Mouse (Mus musculus): Measurements from ENCODE around the gene Exoc8. TPM values are rescaled to one million over a fixed set of nuclear protein-coding genes. Genes with fewer than 3 reads are reported as not detected.

Gene Exoc8
- total and polyA plus RNA-seq, 3 experiments = 9.1 to 24.2 (median 19.9) TPM

DNA sequence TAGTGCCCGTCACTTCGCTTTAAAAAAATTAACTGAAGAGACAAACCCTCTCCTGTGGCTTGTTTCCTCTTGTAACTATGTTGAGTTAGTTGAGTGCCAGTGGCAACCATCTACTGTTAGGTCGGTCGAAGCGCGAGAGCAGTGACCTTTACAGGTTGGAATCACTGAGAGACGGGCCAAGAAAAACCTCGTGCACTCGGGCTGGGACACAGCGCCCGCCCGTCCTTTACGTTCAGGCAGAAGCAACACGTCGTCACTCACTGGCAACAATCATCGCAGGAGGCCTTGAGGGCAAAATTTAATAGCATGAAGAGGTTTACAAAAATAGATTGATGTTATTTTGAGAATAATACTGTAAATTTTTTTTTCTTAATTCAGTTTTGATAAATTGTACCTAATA, 12.4 kb upstream of the Exoc8 start:
- DNase-seq = peak; percentile 51

DNA sequence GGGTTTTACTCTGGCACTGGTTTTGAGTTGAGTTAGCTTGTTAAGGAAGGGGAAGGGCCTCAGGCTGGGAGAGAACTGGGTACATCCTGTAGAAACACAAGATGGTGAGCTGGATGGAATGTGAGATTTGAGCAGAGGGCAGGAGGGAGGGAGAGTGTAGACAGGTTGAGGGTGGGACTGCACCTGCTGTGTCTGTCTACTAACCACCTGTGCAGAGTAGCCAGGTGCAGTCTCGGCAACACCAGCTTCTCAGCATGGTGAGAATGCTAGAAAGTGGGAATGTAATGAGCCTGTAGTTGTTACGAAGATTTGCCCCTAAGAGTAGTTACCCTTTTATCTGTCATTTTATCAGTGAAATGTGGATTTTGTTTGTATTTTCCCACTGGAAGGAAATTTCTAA, 8.0 kb upstream of the Exoc8 start:
- DNase-seq = no peak

- no peak for DNase-seq
Measured at GRCm38 (mm10) chr8:124903198-124903597, 5.7 kb upstream of the Exoc8 start.

GRCm38 (mm10) chr8:124898251-124898905, 873 bp upstream of the Exoc8 start:
- no peak for DNase-seq

DNA sequence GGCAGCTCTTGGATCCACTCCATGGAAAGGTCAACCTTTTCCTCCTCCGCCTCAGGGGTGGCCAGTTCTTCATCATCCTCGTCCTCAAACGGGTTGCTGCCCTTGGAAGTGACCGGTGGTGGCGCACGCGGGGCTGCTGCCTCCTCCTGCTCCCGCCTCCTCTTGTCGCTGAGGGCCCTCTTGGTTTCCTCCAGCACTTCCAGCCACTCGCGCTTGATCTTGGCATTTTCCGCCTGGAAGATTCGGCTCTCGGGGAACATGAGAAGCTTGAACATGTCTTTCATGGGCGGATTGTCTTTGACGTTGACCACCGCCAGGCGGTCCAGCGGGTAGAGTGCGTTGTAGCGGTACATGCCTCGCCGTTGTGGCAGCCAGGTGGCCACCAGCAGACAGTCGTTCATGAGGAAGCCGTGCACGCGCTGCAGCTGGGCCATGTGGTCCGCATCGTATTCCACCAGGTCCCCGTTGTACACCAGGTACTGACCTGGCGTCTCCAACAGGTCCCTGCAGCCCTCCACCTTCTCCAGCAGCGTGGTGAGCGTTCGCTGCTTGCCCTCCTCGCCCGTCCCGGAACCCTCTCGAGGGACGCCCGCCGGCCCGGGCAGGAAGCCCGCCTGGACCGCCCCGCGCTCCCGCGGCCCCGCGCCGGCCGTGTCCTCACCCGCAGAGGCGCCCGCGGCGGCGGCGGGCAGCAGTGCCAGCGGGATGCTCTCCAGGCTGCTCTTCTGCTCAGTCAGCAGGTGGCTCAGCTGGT, 696 bp downstream of the Exoc8 start:
- peak; percentile 88 for DNase-seq

GRCm38 (mm10) chr8:124896010-124896631, 1.4 kb downstream of the Exoc8 start:
- no peak for DNase-seq

DNA sequence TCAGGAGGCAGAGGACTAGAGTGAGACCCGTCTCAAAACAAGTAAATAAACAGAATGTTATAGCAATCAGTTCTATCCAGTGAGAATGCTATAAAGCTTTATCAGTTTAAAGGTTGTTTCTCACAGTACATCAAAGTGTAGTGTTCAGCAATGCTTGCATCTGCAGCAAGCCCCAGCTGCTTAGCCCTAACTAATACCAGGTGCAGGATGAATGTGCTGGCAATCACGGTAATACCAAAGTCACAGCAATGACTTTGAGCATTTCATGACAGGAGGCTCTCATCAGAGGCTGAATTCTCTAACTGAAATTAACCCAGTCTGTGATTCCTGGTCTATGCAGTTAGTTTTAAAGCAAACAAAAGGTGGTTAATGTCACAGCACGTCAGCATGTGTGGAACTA, 4.9 kb downstream of the Exoc8 start:
- no peak for DNase-seq

DNA sequence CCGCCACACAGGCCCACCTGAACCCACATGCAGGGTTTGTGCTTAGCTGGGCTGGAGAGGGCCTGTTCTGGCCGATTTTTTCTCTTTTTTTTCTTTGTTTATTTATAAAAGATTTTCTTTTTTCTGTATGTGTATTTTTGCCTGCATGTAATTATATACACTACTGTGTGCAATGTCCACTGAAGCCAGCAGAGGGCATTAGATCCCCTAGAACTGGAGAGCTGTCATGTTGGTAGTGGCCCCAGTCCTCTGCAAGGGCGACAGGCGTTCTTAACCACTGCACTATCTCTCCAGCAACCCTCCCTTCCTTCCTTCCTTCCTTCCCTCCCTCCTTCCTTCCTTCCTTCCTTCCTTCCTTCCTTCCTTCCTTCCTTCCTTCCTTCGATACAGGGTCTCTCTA, 9.1 kb downstream of the Exoc8 start:
- no peak for DNase-seq

DNA sequence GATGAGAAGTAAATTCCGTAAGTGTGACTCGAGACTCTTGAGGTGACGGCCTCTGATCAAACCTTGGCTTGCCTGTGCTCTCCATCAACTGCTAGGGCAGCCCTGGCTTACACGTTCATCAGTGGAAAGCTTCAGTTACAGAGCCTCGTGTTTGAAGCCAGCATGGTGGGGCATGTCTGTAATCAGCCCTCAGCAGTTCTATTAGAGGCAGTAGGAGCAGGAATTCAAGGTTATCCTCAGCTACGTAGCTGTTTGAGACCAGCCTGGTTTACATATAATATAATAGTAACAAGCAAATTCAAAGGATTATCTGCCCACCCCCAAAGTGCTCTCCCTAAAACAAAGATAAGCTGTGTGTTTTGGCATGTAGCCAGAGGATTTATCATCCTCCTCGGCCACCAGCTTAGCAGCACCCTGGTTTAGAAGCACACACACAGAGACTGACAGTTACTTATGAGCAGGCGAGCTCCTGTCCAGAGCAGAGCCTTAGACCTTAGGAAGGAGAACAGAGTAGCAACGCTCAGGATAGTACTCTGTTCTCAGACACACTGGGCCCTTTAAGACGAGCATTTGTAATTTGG, 18.5 kb downstream of the Exoc8 start:
- DNase-seq = no peak

DNA sequence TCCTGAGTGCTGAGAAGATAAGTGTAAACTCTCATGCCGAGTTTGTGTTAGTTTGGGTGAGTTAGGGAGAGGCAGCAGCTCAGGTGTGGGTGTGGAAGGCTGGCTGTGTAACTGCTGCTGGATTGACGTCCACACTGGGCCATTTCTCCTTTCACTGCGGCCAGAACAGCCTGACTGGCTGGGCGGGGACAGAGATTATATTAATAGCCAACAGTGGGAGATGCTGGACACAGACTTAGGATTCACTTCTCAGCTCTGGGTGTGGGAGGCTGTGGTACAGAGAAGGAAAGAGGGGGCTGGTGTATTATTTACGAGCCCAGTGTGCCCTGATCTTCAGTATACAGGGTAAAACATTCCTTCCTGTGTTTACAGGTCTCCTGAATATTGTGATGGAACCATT, 19.4 kb downstream of the Exoc8 start:
- no peak for DNase-seq

GRCm38 (mm10) chr8:124872690-124873089, 24.8 kb downstream of the Exoc8 start:
- no peak for DNase-seq

GRCm38 (mm10) chr8:124872081-124872480, 25.4 kb downstream of the Exoc8 start:
- DNase-seq = no peak

DNA sequence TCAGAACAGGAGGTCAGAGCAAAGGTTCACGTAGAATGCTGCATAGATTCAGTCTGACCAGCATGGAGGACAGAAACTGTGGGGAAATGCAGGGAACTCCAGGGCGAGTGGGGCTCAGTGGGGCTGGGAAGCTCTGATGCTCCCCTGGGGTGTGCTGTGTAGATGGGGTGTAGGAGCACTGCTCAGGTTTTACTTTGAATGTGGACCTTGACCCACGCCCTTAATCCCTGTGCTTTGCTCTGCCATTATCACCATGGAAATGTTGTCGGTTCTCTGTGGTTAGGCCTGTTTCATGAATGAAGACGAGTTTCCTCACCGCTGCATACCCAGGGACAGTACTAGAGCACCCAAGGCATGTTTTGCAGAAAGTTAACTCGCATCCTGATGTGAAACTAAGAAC, 26.0 kb downstream of the Exoc8 start:
- DNase-seq = no peak

GRCm38 (mm10) chr8:124869708-124870107, 27.8 kb downstream of the Exoc8 start:
- no peak for DNase-seq

DNA sequence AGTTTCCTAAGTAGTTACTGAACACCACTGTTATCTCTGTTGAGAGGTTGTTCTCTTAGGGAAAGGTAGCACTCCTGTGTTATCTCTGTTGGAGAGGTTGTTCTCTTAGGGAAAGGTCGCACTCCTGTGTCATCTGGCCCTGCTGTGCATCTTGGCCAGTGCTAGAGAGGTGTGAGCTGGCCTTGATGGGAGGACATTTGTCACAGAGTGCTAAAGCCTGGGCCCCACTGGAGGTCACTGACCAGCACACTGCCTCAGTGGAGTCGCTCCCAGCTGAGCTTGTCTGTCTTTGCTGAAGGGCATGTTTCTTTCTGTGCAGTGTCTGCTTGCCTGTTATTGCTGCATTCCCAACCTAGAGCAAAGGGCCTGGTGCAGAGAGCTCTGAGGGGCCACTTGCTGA, 30.4 kb downstream of the Exoc8 start:
- DNase-seq = peak; percentile 67

GRCm38 (mm10) chr8:124866669-124867068, 30.8 kb downstream of the Exoc8 start:
- no peak for DNase-seq

GRCm38 (mm10) chr8:124863729-124864128, 33.8 kb downstream of the Exoc8 start:
- no peak for DNase-seq

GRCm38 (mm10) chr8:124863163-124863677, 34.3 kb downstream of the Exoc8 start:
- DNase-seq = no peak

DNA sequence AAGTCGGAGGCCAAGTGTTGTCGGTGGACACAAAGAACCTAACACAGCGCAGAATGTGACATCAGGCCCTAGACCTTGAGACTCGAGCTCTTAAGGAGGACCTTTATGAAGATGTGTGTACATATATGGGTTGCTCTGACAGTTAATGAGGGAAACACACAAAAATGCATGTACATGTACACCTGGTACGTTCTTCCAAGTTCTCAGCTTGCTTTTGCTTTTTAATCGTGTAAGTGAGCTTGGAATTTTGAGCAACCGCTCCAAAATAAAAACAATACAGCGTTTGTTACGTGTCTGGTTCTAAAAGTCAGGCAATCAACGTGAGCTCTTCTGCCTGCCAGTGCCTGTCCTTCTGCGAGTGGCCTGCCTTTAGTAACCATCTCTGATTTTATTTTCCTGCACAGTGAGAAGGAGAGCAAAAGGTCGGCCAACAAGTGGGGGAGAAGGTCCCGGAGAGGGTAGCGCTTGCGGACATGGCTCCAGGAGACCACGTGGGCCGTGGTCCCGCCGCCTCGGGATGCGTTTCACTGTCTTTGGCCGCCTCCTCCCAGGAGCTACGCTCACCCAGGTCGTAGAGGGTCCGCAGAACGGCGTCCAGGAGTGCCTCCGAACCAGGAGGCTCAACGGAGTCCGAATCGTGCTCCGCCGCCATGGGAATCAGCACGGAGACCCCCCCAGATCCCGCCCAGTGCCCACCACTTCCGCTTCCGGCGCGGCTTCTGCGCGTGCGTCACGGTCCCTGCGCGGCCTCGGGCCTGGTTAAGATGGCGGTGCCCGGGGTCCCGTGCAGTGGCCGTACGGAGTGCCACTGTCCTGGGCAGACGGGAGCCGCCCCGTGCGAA, 35.0 kb downstream of the Exoc8 start, which contains the start of the genes Gnpat and 2810004N23Rik:
Gene Gnpat (plus strand): TSS at position 713 of the 842 bp plus-strand sequence.
Gene 2810004N23Rik (minus strand): TSS at position 800 of the 842 bp plus-strand sequence.
- DNase-seq = peak; percentile 97

DNA sequence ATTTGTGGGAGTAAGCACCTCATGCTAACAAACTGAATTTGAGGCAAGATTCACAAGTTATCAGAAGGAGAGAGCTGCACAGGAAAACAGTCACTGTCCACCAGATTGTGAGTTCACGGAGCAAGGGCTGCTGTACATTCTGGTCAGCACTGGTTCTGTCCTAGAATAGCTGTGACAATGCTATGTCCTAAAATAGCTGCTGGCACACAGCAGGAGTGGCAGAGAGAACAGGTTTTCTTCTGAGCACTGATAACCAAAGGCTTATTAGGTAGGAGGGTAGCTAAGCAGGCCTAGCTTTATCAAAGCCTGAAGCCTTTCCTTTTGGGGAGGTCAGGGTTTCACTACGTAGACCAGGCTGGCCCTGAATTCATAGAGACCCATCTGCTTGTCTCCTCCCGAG, 37.3 kb downstream of the Exoc8 start:
- DNase-seq = no peak

- DNase-seq = no peak
Measured at GRCm38 (mm10) chr8:124859466-124859865, 38.0 kb downstream of the Exoc8 start.

DNA sequence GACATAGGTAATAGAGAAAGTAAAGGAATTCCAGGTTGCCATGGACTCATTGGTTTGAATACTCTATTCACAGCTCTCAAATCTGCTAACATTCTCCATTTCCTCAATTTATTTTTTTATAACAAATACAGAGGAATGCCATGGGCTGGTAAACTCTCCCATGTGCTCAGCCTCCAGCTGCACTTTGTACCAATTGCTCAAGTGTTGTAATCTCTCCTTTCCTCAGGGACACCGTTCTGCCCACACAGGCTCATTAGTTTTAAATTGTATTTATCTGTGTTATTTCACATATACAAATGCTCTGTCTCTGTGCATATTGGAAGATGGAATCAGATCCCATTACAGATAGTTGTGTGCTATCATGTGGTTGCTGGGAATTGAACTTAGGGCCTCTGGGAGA, 44.0 kb downstream of the Exoc8 start:
- no peak for DNase-seq

All from adrenal gland, adult 2 months (tissue).